Mouse (Mus musculus) heart, adult 2 months (tissue): ENCODE measurements around the gene Lamp2. TPM values are rescaled to one million over a fixed set of nuclear protein-coding genes. Genes with fewer than 3 reads are reported as not detected.
"Not testable (repeated sequence)": the region's sequence is repeated elsewhere in the genome, so short reads cannot be mapped to it uniquely, and the experiment has no call there.

Source experiments
- DNase-seq, 2 experiments: peaks; one replicate each; pipeline ENCODE4 v3.0.0; 2021
- H3K27ac ChIP-seq: fragments of 200-600 bp; 2 replicates; pipeline ENCODE4 v1.8.1; 2022
- H3K27me3 ChIP-seq: fragments of 200-500 bp; 2 replicates; pipeline ENCODE4 v1.6.1; 2012; ENCODE audit warnings: mild to moderate bottlenecking, low read length, inconsistent platforms, mixed read lengths; ENCODE audit not compliant: control insufficient read depth, insufficient read depth
- H3K36me3 ChIP-seq: fragments of 200-500 bp; 2 replicates; pipeline ENCODE4 v1.6.1; 2012; ENCODE audit warnings: low read length, inconsistent platforms; ENCODE audit not compliant: control insufficient read depth, insufficient read depth
- H3K4me1 ChIP-seq: fragments of 200-500 bp; 2 replicates; pipeline ENCODE4 v1.6.1; 2011; ENCODE audit warnings: low read length; ENCODE audit not compliant: control insufficient read depth, insufficient read depth
- H3K4me3 ChIP-seq: fragments of 200-600 bp; 2 replicates; pipeline ENCODE4 v1.8.1; 2022
- H3K79me2 ChIP-seq: fragments of 200-500 bp; replicated peaks from 2 replicates; pipeline ENCODE4 v1.6.1; 2012; ENCODE audit warnings: mild to moderate bottlenecking, inconsistent platforms, low read length, moderate library complexity, mixed read lengths; ENCODE audit not compliant: control insufficient read depth, insufficient read depth
- H3K9ac ChIP-seq: fragments of 200-500 bp; 2 replicates; pipeline ENCODE4 v1.6.1; 2012; ENCODE audit warnings: low read depth, mild to moderate bottlenecking, control low read depth, inconsistent platforms, low read length, mixed read lengths
- CTCF ChIP-seq: fragments of 200-600 bp; IDR thresholded peaks from 2 replicates; pipeline ENCODE4 v1.8.1; 2022; ENCODE audit warnings: antibody characterized with exemption, mild to moderate bottlenecking, moderate library complexity
- EP300 ChIP-seq: fragments of 200-500 bp; IDR thresholded peaks from 2 replicates; pipeline ENCODE4 v1.6.1; 2011; ENCODE audit warnings: low read depth, low read length, control low read depth; ENCODE audit not compliant: insufficient read depth
- POLR2A ChIP-seq: fragments of 200-500 bp; IDR thresholded peaks from 2 replicates; pipeline ENCODE4 v1.6.1; 2011; ENCODE audit warnings: mild to moderate bottlenecking, low read depth, low read length, control low read depth; ENCODE audit not compliant: insufficient read depth
- WGBS: fragments of 180-500 bp; shearing (Covaris S2); methylation state at CpG from one replicate; pipeline ENCODE4 v1.1.7; 2018; 5-methylcytosine and 5-hydroxymethylcytosine counted together
- intact Hi-C: fragments of 180-260 bp; cut with DNase I; formaldehyde crosslinking; loops from one replicate; pipeline ENCODE4 v1.15.1; 2025
- polyA plus RNA-seq: library from polyadenylated mRNA; depleted of rRNA; stranded (reverse); fragments of >200 nt; gene quantifications from 2 replicates; pipeline ENCODE4 v1.2.3, GENCODE M21; 2012; rRNA removed
- total RNA-seq, 2 experiments: library from RNA; stranded (reverse); gene quantifications; 2 replicates each; pipeline ENCODE4 v1.2.3; 2021

Gene Lamp2
- total and polyA plus RNA-seq, 3 experiments, result 59.2 to 149 (median 116) TPM

- no peak for TF ChIP-seq CTCF
- no peak for DNase-seq
- Histone ChIP-seq H3K36me3 (no peaks in the 10 kb centered on the region), H3K79me2 (no peaks in the 10 kb centered on the region), H3K4me3 (no peak overlapping the region), H3K4me1 (no peaks in the 10 kb centered on the region; the same call in 1 of the 2 replicates), H3K27me3 (no peaks in the 10 kb centered on the region), H3K27ac (no peak overlapping the region), H3K9ac (no peak overlapping the region)
- intact Hi-C loops, result no loop called here
- WGBS, result 84% methylated on average over 1 of the region's 1 CpGs
Measured at GRCm38 (mm10) chrX:38399671-38400070, 56.6 kb downstream of the Lamp2 start.

GRCm38 (mm10) chrX:38373169-38373568, 83.1 kb downstream of the Lamp2 start:
- H3K27me3 ChIP-seq, H3K4me1 ChIP-seq, H3K9ac ChIP-seq, H3K79me2 ChIP-seq, H3K36me3 ChIP-seq, H3K27ac ChIP-seq, DNase-seq, intact Hi-C loops, H3K4me3 ChIP-seq: not testable (repeated sequence)
- WGBS, result 81% methylated on average over 1 of the region's 1 CpGs

DNA sequence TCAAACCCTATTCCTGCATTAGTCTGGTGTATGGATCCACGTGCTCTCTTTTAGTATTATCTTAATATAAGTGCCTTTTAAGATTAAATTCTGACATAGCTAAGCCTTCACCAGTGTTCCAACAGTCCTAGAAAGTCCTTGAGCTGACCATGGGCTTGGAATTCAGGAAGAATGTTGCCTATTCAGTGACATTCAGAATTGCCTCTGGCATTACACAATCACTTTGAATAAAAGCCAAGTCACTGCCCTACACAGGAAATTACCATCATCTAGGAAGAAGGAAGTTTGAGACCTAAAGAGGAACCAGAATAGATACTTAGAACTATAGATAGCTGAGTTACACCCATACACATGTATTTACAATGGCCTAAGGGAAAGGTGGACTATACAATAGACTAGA, 91.6 kb downstream of the Lamp2 start:
- not testable (repeated sequence) for H3K27ac ChIP-seq

GRCm38 (mm10) chrX:38362016-38362415, 94.2 kb downstream of the Lamp2 start:
- Histone ChIP-seq H3K27me3 (no peaks in the 10 kb centered on the region), H3K4me1 (no peaks in the 10 kb centered on the region), H3K9ac (no peak overlapping the region), H3K36me3 (no peaks in the 10 kb centered on the region), H3K79me2 (no peaks in the 10 kb centered on the region), H3K4me3 (no peak overlapping the region), H3K27ac (no peak overlapping the region)
- 63% methylated on average over 8 of the region's 8 CpGs for WGBS
- TF ChIP-seq POLR2A (no peak), EP300 (no peak), CTCF (no peak)
- DNase-seq, result no peak
- intact Hi-C loops, result no loop called here

More for the DNA sequence above, 91.6 kb downstream of the Lamp2 start:
- H3K27me3 ChIP-seq, DNase-seq, intact Hi-C loops, H3K9ac ChIP-seq, H3K36me3 ChIP-seq, H3K4me1 ChIP-seq, H3K79me2 ChIP-seq, H3K4me3 ChIP-seq: not testable (repeated sequence)
- WGBS, result 23% methylated on average over 1 of the region's 1 CpGs

Other genes with a start within 250 kb of the Lamp2 start
- 1 to 10 TPM in 1 of 2 experiments, under 1 TPM in 1; 0.81 to 1.6 TPM for gene Tmem255a, start 204.0 kb downstream of the Lamp2 start, total RNA-seq
- gene Tmem255a, start 204.0 kb downstream of the Lamp2 start, polyA plus RNA-seq, result 1.00 and 1.6 TPM in 2 replicates
- not detected for gene Atp1b4, start 140.3 kb downstream of the Lamp2 start, total RNA-seq
- gene Atp1b4, start 140.3 kb downstream of the Lamp2 start, polyA plus RNA-seq, result not detected in 2 replicates
- 10 to 100 TPM; 11.0 to 12.8 TPM for gene Cul4b, start 119.7 kb upstream of the Lamp2 start, total RNA-seq
- gene Cul4b, start 119.7 kb upstream of the Lamp2 start, polyA plus RNA-seq, result 3.1 and 4.7 TPM in 2 replicates
- 10 to 100 TPM; 32.5 to 34.7 TPM for gene Mcts1, start 144.1 kb upstream of the Lamp2 start, total RNA-seq
- gene Mcts1, start 144.1 kb upstream of the Lamp2 start, polyA plus RNA-seq, result 11.9 and 17.1 TPM in 2 replicates
- 10 to 100 TPM; 11.6 to 13.1 TPM for gene C1galt1c1, start 178.6 kb upstream of the Lamp2 start, total RNA-seq
- gene C1galt1c1, start 178.6 kb upstream of the Lamp2 start, polyA plus RNA-seq, result 6.2 and 10.3 TPM in 2 replicates